Mouse (Mus musculus) CH12.LX (cell line): ENCODE measurements at regions not wholly inside any gene's neighbourhood (a gene's known extent, or its start where the extent isn't known, plus 50 kb on each side); places are given as distances from the start of the nearest gene placed in this dataset.

Experiments used
- DNase-seq: peaks from one replicate; pipeline ENCODE4 v3.0.0-alpha.2; 2013; ENCODE audit errors: extremely low read depth
- H3K27ac ChIP-seq: 2 replicates; pipeline ENCODE4 v1.5.1; 2012; ENCODE audit warnings: low read depth, mild to moderate bottlenecking, control low read depth, moderate library complexity; ENCODE audit not compliant: insufficient read depth
- H3K27me3 ChIP-seq: replicated peaks from 2 replicates; pipeline ENCODE3; 2012; ENCODE audit warnings: inconsistent platforms
- H3K36me3 ChIP-seq, 2 experiments: replicated peaks in 1 of 2; 2 replicates each; pipeline versions ENCODE3 to v1.6.1; 2012; ENCODE audit warnings: inconsistent platforms in 1 of 2, low read length in 1 of 2, mild to moderate bottlenecking in 1 of 2, mixed read lengths in 1 of 2, moderate library complexity in 1 of 2; ENCODE audit not compliant: control insufficient read depth in 1 of 2, insufficient read depth in 1 of 2
- H3K4me1 ChIP-seq, 2 experiments: 2 replicates each; pipeline ENCODE4 v1.6.1; 2012; ENCODE audit warnings: inconsistent platforms in 1 of 2, moderate library complexity in 1 of 2; ENCODE audit not compliant: insufficient read depth in 2 of 2, control insufficient read depth in 1 of 2
- H3K4me2 ChIP-seq: 2 replicates; pipeline ENCODE4 v1.6.1; 2012; ENCODE audit warnings: low read depth, mild to moderate bottlenecking, control low read depth; ENCODE audit not compliant: poor library complexity, insufficient read depth, severe bottlenecking
- H3K4me3 ChIP-seq, 3 experiments: fragments of 150-350 bp in 1 of 3; sonication (generic) in 1 of 3; replicated peaks in 1 of 3; 2 replicates each; pipeline versions ENCODE3 to v1.5.1; 2011 to 2012; ENCODE audit warnings: low read depth in 2 of 3, low read length in 2 of 3, mild to moderate bottlenecking in 2 of 3, moderate library complexity in 2 of 3, control low read depth in 1 of 3, improper control_type of control experiment in 1 of 3, inconsistent platforms in 1 of 3, mixed read lengths in 1 of 3; ENCODE audit not compliant: poor library complexity in 1 of 3
- H3K79me2 ChIP-seq: replicated peaks from 2 replicates; pipeline ENCODE4 v1.6.1; 2012; ENCODE audit warnings: mild to moderate bottlenecking, moderate library complexity; ENCODE audit not compliant: control insufficient read depth, poor library complexity, insufficient read depth, severe bottlenecking; ENCODE audit errors: extremely low read depth
- H3K9ac ChIP-seq: 2 replicates; pipeline ENCODE4 v1.6.1; 2012; ENCODE audit warnings: low read depth, mild to moderate bottlenecking, control low read depth, moderate library complexity; ENCODE audit not compliant: insufficient read depth
- H3K9me3 ChIP-seq: replicated peaks from 2 replicates; pipeline ENCODE3; 2012; ENCODE audit warnings: low read length, inconsistent platforms, mixed read lengths
- HCFC1 ChIP-seq: IDR thresholded peaks from 2 replicates; pipeline ENCODE4 v1.6.1; 2012; ENCODE audit warnings: low read depth, mild to moderate bottlenecking, inconsistent platforms, low read length, improper control_type of control experiment
- IRF4 ChIP-seq: IDR thresholded peaks from 2 replicates; pipeline ENCODE4 v1.6.1; 2014; ENCODE audit warnings: low read depth, mild to moderate bottlenecking, inconsistent platforms, low read length, improper control_type of control experiment
- JUN ChIP-seq: IDR thresholded peaks from 2 replicates; pipeline ENCODE4 v1.6.1; 2011; ENCODE audit warnings: low read depth, mild to moderate bottlenecking, low read length, improper control_type of control experiment, moderate library complexity; ENCODE audit not compliant: insufficient read depth
- MAZ ChIP-seq: IDR thresholded peaks from 2 replicates; pipeline ENCODE4 v1.6.1; 2012; ENCODE audit warnings: low read depth, mild to moderate bottlenecking, inconsistent platforms, low read length, improper control_type of control experiment, moderate library complexity
- MEF2A ChIP-seq: IDR thresholded peaks from 2 replicates; pipeline ENCODE4 v1.6.1; 2014; ENCODE audit warnings: low read depth, mild to moderate bottlenecking, inconsistent platforms, low read length, improper control_type of control experiment, borderline replicate concordance
- NELFE ChIP-seq: IDR thresholded peaks from 2 replicates; pipeline ENCODE4 v1.6.1; 2011; ENCODE audit warnings: low read depth, low read length, improper control_type of control experiment
- NRF1 ChIP-seq: IDR thresholded peaks from 2 replicates; pipeline ENCODE4 v1.6.1; 2014; ENCODE audit warnings: low read depth, mild to moderate bottlenecking, inconsistent platforms, low read length, improper control_type of control experiment, moderate library complexity
- PAX5 ChIP-seq: IDR thresholded peaks from 2 replicates; pipeline ENCODE4 v1.6.1; 2012; ENCODE audit warnings: low read length, inconsistent platforms, mixed read lengths
- POLR2A ChIP-seq: IDR thresholded peaks from 2 replicates; pipeline ENCODE4 v1.6.1; 2011; ENCODE audit warnings: low read depth, mild to moderate bottlenecking, improper control_type of control experiment, low read length
- SIN3A ChIP-seq: IDR thresholded peaks from 2 replicates; pipeline ENCODE4 v1.6.1; 2012; ENCODE audit warnings: low read length, improper control_type of control experiment, inconsistent platforms
- SMC3 ChIP-seq: IDR thresholded peaks from 2 replicates; pipeline ENCODE4 v1.6.1; 2011; ENCODE audit warnings: low read depth, low read length, improper control_type of control experiment
- TBP ChIP-seq: conservative IDR thresholded peaks from 2 replicates; pipeline ENCODE4 v1.6.1; 2011; ENCODE audit warnings: low read depth, low read length, improper control_type of control experiment
- UBTF ChIP-seq: IDR thresholded peaks from 2 replicates; pipeline ENCODE4 v1.6.1; 2012; ENCODE audit warnings: low read depth, mild to moderate bottlenecking, inconsistent platforms, low read length, improper control_type of control experiment, moderate library complexity
- USF1 ChIP-seq: IDR thresholded peaks from 2 replicates; pipeline ENCODE4 v1.6.1; 2014; ENCODE audit warnings: low read depth, mild to moderate bottlenecking, inconsistent platforms, low read length, improper control_type of control experiment
- USF2 ChIP-seq: conservative IDR thresholded peaks from 2 replicates; pipeline ENCODE4 v1.6.1; 2011; ENCODE audit warnings: low read depth, low read length, improper control_type of control experiment
- ZC3H11A ChIP-seq: IDR thresholded peaks from 2 replicates; pipeline ENCODE4 v1.6.1; 2012; ENCODE audit warnings: low read depth, mild to moderate bottlenecking, inconsistent platforms, low read length, improper control_type of control experiment
- ZMIZ1 ChIP-seq: IDR thresholded peaks from 2 replicates; pipeline ENCODE4 v1.6.1; 2012; ENCODE audit warnings: low read depth, mild to moderate bottlenecking, inconsistent platforms, low read length, improper control_type of control experiment
- dilution Hi-C: fragments of 300-500 bp; cut with MboI; formaldehyde crosslinking; loops from 2 replicates; pipeline ENCODE4 v1.14.3; 2020; ENCODE audit warnings: low sequenced_read_pairs; ENCODE audit not compliant: extremely low pct_unique_long_range_greater_than_20kb, extremely low pct_ligation_motif_present
- in situ Hi-C: fragments of 300-500 bp; cut with MboI; formaldehyde crosslinking; loops from 3 replicates; pipeline ENCODE4 v1.14.3; 2019; ENCODE audit warnings: low sequenced_read_pairs, low pct_ligation_motif_present, low pct_unique_long_range_greater_than_20kb, mixed read lengths

DNA sequence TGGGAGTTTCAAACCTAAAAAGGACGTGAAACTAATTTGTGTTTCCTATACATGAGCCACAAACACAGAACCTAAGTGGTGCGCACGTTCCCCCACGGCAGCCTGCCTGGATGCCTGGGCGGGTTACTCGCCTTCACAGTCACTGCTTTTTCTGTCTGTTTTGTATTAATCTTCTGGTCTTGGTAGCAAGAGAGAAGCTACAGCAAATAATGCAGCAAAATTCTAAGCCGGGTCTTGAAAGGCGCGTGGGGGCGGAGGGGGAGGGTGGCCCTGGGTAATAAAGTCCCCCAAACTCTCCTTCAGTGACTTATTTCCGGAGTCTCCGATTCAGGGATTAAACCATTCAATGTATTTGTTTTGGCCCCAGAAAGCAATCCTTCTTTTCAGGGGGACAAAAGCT is 300.0 kb upstream of the Tbx3 start:
- H3K36me3 ChIP-seq = no peaks in the 10 kb centered on the region
- no peak overlapping the region for H3K27ac ChIP-seq
- no peak for DNase-seq
- H3K4me1 ChIP-seq = no peaks in the 10 kb centered on the region
- no peak overlapping the region for H3K9ac ChIP-seq
- in situ Hi-C loops = no loop called here
- TF ChIP-seq ZMIZ1 = no peak
- no peak for TF ChIP-seq MEF2A
- H3K4me3 ChIP-seq = no peak overlapping the region
- H3K9me3 ChIP-seq = peaks cover 78% of the 10 kb centered on the region
- H3K4me2 ChIP-seq = no peak overlapping the region
- no peaks in the 10 kb centered on the region for H3K27me3 ChIP-seq
- dilution Hi-C loops = no loop called here
- H3K79me2 ChIP-seq = no peaks in the 10 kb centered on the region

DNA sequence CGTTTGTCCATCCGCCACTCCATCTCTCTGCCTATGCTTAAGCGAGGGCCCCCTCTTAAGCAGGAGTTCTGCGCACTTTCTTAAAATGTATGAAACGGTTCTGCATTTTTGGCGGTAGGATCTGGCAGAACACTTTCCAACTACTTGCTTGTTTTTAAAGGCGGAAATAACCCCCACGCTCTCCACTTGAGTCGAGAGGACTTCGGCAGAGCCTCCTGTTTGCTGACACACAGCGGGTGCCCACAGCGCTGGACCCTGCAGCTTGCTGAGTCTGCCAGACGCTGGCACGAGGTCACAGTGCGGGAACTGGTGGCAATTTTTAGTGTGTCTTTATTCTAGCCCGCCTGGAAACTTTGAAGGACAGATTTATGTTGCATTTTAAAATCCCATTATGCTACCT is 299.5 kb upstream of the Tbx3 start:
- Histone ChIP-seq H3K4me3 (no peak overlapping the region), H3K27me3 (no peaks in the 10 kb centered on the region), H3K36me3 (no peaks in the 10 kb centered on the region), H3K9me3 (peaks cover 77% of the 10 kb centered on the region), H3K27ac (no peak overlapping the region), H3K9ac (no peak overlapping the region), H3K79me2 (no peaks in the 10 kb centered on the region), H3K4me1 (no peaks in the 10 kb centered on the region)
- in situ Hi-C loops = no loop called here
- no peak for DNase-seq
- dilution Hi-C loops = no loop called here
- no peak for TF ChIP-seq MAZ
- TF ChIP-seq, all 38 proteins: peak for 0
- H3K4me2 ChIP-seq = no peak overlapping the region

DNA sequence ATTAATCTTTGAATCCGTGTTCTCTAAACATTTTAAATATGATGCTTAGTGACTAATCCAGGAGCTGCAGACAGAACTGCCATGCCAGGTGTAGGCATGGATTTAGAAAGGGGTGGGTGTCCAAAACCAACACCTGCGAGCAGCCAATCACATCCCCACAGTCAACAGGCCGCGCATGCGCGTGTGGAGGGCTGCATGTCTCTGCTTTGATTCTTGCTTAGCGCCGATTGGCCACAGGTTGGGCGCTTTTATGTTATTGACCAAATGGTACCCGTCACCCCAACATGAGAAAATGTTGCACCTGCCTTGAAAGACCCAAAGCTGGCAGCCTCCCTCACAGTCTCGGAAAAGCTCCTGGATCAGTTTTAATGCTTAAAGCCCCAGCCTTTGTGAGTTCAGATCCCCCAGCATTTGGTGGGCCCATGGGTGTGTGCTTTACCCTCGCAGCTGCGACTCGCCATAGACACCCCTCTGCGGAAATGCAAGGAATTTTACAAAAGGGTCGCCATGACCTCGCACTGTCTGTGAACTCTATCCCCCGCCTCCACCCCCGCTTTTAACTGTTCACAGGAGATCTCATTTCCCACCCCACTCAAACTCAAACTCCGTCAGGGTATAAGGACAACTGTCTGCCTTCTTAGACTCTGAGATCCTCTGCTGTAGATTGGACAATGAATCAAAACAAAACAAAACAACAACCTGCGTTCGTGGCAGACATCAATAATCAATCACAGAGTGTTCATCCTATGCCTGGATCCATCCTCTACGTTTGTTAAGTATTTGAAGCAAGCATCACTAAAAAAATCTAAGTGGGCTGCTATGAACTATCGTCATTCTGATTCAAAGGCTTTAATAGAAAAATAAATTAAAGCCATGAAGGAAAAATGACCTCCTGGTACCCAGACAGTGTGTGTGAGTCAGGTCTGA is 296.4 kb upstream of the Tbx3 start:
- Histone ChIP-seq H3K9me3 (peaks cover 81% of the 10 kb centered on the region), H3K36me3 (no peaks in the 10 kb centered on the region), H3K4me2 (no peak overlapping the region), H3K4me1 (no peaks in the 10 kb centered on the region), H3K4me3 (peak overlapping the region in 1 of 3 experiments; percentile 5), H3K79me2 (no peaks in the 10 kb centered on the region), H3K27me3 (no peaks in the 10 kb centered on the region), H3K27ac (no peak overlapping the region), H3K9ac (no peak overlapping the region)
- no peak for TF ChIP-seq JUN
- in situ Hi-C loops = no loop called here
- no peak for DNase-seq
- dilution Hi-C loops = no loop called here

DNA sequence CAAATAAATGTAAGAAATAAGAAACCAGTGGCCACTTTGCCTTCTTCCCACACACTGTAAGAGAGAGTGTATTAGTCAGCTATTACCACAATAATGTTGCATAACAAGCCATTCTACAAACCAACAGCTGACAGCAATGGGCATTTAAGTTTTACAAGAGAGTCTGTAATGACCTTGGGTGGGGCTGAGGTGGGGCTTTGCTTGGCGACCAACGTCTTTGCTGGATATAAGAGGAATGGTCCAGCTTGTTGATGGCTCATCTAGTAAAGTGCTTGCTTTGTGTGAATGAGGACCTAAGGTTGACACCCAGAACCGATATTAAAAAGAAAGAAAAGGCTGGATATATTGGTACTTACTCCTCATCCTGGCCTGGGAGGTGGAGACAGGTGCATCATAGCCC is 295.6 kb upstream of the Tbx3 start:
- Histone ChIP-seq H3K9ac (no peak overlapping the region), H3K4me3 (no peak overlapping the region), H3K27me3 (no peaks in the 10 kb centered on the region), H3K4me1 (no peaks in the 10 kb centered on the region), H3K27ac (no peak overlapping the region), H3K4me2 (no peak overlapping the region), H3K79me2 (no peaks in the 10 kb centered on the region), H3K9me3 (peaks cover 82% of the 10 kb centered on the region), H3K36me3 (no peaks in the 10 kb centered on the region)
- TF ChIP-seq HCFC1 = no peak
- TF ChIP-seq UBTF = no peak
- no peak for TF ChIP-seq SMC3
- TF ChIP-seq MAZ = no peak
- TF ChIP-seq ZC3H11A = no peak
- TF ChIP-seq IRF4 = no peak
- TF ChIP-seq TBP = no peak
- no peak for TF ChIP-seq PAX5
- no peak for TF ChIP-seq NELFE
- TF ChIP-seq NRF1 = no peak
- TF ChIP-seq POLR2A = no peak
- TF ChIP-seq USF1 = no peak
- TF ChIP-seq USF2 = no peak
- no peak for TF ChIP-seq SIN3A
- in situ Hi-C loops (no loop called here), dilution Hi-C loops (no loop called here)
- DNase-seq = no peak
